Mouse (Mus musculus): ENCODE results near the gene Gm5269. TPM values are rescaled to one million over a fixed set of nuclear protein-coding genes. Genes with fewer than 3 reads are reported as not detected.

Gene Gm5269
- not detected for total RNA-seq (2022)

DNA sequence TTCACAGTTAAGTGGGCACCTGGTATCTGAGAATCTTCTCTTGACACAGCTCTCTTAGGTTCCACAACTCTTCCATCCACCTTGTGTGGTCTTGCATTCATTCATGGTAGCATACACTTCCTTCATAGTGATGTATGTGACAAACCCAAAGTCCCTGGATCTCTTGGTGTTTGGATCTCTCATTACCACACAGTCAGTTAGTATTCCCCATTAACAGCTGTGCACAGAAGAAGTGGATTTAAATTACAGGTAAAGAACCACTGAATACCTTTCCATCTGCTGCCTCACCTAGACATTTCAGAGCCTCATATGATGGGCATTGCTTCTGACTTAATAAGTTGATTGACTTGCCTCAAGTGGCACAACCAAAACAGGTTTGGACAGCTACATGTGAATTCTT lies at the start of gene Gm5269:
Gm5269 (minus strand) TSS at position 101 of the 400 bp plus-strand sequence.
- no peak for DNase-seq (ENCODE audit: low spot score in 2 of 2)

DNA sequence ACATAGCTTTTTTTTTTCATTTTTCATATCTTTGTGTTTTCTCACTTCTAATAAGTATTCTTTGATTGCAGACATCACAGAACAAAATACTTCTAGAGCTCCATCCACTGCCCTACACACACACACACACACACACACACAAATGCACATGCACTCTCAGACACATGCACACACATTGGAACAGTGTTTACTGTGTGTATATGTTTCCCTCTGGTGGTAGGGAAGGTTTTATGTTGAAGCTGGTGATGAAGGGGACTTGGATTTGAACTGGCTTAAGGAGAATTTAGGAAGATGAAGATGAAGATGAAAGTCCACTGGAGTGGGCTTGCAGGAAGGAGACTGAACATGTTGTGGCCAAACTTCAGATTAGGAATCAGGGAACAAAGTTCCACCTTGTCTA lies 41.1 kb upstream of the Gm5269 start:
- no peak for DNase-seq (ENCODE audit: low spot score in 2 of 2)

DNA sequence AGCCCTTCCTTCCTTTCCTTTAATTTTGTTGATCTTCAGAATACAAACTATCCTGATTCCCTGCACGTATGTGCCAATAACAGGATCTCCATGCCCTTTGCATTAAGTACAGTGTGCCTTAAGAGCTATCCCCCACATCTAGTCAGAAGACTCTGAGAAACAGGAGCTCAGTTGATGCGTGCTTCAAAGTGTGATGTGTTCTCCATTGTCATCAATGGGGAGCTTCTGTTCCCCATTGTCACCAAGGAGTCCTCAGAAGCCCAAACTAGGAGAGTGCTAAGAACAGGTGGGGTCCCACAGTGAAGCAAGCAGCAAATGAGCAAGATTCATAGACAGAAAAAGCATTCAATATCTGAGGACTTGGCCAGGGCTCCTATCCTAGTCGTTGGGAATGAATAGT lies 36.8 kb upstream of the Gm5269 start:
- no peak for DNase-seq (ENCODE audit: low spot score in 2 of 2)

DNA sequence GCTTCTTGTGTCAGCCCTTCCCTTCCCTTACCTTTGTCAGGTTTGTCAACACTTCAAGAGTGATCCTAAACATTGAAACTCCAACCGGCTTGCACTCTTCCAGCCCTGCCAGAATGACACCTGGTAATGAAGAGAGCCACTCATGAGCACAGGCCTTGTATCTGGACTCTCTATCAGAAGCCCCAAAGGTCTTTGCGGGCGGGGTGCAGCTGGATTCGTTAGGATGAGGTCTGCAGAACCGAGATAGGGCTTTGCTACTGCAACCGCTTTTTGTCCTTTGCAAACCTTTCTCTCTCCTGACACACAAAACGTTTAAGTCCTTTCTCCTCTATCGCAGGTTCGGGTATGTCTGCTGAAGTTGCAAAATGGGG lies 36.3 kb upstream of the Gm5269 start, which contains the start of gene Slc40a1:
Slc40a1 (minus strand) TSS at position 131 of the 371 bp plus-strand sequence.
- DNase-seq (ENCODE audit: low spot score in 2 of 2), result no peak

DNA sequence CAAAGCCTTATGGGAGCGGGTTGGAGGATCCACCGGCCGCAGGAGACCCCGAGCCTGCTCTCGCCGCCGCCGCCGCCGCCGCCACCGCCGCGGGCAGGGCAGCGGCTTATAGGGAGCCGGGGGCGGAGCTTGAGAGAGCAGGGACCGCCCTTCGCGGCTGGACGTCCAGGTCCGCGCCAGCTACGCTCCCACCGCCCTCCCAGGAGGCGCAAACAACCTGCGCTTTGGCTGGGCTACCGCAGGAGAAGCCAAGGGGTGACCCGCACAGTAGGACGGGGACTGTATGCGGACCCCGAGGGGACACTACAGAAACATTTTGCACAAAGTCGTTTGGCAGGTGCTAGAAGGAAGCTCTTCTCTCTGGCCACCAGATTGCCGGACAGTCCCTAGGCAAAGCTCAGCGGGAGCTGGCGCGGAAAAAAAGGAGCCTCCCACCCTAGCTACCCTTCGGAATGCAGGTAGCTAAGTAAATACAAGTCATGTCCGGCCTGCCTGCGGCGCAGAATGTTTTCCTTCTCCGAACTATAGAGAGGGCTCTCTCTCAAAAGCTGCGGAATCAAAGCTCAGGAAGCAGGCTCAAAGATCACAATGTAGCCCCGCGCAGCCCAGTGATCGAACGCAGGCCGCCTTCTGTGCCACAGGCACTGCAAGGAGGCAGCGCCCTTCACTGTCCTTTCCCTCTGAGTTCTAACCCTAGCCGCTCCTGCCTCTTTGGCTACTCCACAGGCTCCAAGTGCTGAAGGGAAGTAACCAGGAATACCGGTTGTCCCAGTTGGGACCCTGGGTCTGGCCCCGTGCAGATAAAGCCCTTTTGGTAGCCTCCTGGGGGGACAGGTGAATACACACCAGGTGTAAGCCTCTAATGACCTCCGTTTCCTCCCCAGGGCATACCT lies 35.7 kb upstream of the Gm5269 start:
- peak; percentile 29 to 53 for DNase-seq (ENCODE audit: low spot score in 2 of 2)

DNA sequence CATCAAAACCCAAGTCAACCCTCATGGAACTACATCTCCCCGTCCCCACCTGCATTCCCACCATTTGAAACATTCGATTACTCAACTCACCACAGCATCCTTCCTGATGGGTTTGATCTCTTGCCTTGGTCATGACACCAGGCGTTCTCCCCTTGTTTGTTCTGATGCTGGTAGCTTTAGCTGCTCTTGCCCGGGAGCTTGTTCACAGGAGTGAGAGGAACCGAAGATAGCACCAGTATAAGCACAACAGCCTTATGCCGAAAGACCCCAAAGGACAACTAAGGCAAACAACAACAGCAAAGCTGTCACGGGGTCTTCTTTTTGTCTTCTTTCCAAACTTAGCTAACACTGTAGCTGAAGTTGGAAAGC lies 35.0 kb upstream of the Gm5269 start:
- DNase-seq (ENCODE audit: low spot score in 2 of 2), result no peak

DNA sequence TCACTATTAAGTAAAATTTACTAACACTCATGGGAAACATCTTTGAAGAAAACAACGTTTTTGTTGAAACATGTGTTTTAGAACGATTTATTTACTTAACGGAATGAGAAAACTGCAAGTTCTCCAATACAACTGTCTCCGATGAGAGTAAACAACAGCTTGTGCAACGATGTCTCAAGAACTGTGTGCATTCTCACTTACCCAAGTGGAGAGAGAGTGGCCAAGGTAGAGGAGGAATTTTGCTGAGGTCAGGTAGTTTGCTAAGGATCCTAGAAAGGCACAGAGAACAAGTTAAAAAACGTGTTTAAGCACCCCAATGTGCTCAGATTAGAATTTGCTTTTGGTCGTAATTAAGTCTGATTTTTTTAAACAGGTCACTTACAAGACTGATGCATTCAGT lies 34.4 kb upstream of the Gm5269 start:
- DNase-seq (ENCODE audit: low spot score in 2 of 2), result no peak

DNA sequence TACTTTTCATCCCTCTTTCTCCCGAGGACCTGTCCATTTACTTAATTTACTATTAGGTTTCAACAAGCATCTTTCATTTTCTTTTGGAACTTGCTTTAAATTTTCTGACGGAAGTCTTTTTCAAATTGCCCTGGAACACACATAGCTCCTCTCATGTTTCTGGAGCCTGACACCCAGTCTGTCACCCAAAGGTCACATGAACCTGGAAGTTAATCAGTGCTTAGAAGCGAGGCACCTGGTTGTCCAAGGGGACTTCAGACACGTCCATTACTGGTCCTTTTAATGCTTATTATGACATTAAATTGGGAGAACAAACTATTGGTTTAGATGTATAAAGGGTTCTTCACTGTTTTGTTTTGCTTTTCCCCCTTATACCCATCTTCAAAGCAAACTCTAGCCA lies 33.2 kb upstream of the Gm5269 start:
- DNase-seq (ENCODE audit: low spot score in 2 of 2), result no peak

DNA sequence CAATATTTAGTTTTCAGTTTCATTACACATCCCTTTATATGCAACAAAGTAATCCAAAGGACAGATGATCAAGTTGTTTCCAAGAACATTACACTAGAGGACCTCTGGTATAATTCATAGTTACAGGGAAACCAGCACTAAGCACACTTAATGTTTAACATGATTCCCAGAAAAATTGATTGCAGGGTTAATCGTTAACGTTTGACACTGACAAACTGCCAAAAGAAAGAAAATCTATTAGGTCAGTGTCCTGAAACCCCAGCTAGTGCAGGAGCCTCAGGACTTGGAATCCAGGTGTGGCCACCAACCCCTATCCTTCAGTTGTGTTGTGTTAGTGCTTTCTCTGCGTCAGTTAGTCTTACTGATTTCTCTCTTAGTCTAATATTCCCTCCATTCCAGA lies 30.6 kb upstream of the Gm5269 start:
- no peak for DNase-seq (ENCODE audit: low spot score in 2 of 2)

DNA sequence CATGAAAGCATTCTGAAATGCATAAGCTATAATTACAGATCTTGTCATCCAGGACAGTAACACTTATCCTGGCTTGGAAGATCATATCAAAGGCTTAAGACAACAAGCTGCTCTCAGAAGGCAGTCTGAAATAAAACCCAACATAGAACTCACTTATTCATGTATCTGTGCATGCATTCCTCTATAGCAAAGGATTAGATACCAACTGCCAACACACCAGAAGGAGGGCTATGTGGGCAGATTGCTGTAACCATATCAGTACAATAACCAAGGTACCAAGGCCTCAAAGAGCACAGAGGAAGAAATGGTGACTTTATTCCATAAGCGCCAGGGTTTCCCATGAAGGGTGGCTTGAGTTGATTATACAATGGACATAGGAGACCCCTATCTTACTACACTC lies 29.7 kb upstream of the Gm5269 start:
- DNase-seq (ENCODE audit: low spot score in 2 of 2), result no peak

DNA sequence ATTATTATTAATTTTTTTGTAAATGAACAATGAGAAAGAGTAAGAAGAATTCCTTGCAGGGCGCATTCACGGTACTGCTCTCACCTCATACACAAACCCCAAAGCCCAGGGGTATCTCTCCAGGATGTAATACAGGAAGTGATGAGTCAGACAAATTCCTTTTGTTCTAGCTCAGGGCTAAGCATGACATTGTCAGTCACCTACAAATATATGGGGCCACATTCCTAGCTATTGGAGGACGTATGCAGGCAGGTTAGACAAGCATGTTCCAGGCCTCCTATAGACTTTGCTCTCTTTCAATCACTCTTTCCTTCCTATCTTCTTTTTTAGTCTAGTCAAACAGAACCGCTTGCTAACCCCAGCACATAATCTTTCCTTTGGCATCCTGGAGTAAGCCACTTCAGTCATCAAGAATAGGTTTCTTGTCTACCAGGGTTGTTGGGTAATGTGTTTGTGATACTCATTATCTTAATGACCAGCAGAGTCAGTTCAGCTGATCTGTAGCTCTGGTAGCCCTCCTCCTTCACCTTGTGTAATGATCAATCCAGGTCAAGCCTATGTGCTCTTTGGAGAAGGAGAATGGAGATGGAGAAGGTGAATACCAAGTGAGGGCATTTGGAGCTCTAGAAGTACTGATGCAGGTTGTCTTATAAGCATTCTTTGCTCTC lies 27.2 kb upstream of the Gm5269 start:
- no peak for DNase-seq (ENCODE audit: low spot score in 2 of 2)

DNA sequence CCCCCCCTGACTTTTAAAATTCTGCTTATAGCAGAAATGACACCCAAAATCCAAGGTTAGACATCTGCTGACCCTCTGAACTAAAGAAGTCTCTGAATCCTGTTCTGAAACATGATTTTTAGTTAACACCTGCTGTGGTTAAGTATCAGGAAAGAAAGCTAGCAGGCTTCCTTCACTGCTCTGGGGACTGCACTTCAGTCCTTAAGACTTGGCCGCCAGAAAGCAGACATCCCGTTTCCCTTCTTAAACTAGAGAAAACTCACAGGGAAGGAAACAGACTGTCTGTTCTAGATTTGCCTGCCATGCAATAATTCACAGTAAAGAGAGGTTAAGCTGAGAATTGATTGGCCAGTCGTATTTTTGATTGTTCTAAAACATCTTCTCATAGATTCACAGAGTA lies 26.1 kb upstream of the Gm5269 start:
- DNase-seq (ENCODE audit: low spot score in 2 of 2), result no peak

DNA sequence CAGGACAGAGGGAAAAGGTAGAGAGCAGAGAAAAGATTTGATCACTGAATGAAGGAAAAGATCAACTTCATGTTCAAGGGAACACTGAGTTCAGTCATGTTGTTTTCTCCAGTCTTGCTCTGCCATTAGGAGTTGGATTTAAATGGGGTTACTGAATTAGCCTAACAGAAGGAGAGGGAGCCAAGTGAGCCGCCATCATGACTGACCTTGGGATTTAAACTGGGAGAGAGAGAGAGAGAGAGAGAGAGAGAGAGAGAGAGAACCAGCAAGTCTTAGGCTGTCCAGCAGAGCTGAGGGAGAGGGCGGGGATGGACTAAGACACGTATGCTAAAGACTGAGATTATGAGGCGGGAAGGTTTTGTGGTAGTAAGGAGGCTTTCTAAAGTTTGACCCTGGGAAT lies 24.2 kb upstream of the Gm5269 start:
- DNase-seq (ENCODE audit: low spot score in 2 of 2), result no peak

DNA sequence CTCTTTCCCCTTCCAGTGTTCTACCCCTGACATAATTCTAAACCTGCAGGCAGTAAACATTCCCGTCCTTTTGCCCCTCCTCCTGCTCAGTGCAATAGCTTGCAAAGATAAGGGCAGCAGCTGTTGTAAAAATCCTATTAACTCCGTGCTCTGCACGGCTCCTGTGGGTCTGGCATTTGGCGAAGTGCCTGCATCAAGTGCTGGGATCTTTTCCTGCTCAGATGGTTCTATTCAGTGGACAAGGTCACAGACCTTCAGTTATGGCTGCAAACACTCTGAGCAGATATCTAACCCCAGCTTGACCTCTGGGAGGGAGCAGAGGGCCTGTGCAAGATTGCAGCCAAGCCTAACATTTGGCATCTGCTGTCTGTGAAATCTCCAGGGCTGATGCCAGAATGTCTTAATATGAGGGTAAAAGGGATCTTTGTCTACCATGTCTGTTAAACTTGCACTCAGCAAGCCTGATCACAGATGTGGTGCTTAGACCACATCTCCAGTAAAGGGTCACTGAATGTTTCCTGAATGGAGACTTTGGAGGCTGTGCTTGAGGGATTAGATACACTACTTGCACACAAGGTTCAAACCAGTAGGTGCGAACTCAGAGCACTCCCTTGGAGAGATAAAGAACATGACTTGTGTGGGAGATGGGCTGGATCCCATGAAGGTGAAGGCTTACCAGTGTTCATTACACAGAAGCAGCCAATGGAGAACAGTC lies 15.2 kb upstream of the Gm5269 start:
- DNase-seq (ENCODE audit: low spot score in 2 of 2), result no peak

DNA sequence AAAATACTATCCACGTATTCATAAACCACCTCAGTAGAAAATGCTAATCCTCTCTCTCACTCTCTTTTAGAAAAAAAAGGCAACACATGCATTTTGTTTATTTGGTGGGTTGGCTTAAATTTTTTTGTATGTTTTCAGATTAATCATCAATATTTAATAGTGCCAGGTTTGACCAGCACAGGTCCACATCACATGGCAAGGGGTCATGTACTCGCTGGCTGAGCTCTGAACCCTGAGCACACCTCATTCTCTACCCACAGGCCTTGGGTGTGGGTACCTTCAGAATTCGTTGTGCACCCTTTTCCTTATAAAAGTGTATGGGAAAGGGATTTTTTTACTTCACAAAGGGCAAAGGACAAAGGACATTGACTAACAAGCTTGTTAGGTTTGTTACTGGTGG lies 14.1 kb upstream of the Gm5269 start:
- no peak for DNase-seq (ENCODE audit: low spot score in 2 of 2)

DNA sequence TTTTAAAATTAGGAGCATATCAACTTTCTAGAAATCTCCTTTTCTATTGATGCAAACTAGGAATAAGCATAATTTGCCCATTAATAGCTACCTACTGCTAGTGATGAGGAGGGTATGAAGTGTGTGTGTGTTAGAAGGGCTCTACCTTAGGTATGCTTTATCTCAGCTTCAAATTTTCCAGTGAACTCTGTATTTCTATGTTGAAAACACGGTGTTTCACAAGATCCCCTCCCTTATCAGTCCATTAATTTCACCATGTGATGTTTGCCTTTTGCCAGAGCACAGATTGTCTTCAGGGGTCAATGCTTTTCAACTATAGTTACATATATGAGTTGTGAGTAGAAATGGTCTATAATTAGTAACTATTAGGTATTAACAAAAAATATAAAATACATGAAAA lies 8.0 kb upstream of the Gm5269 start:
- no peak for DNase-seq (ENCODE audit: low spot score in 2 of 2)

DNA sequence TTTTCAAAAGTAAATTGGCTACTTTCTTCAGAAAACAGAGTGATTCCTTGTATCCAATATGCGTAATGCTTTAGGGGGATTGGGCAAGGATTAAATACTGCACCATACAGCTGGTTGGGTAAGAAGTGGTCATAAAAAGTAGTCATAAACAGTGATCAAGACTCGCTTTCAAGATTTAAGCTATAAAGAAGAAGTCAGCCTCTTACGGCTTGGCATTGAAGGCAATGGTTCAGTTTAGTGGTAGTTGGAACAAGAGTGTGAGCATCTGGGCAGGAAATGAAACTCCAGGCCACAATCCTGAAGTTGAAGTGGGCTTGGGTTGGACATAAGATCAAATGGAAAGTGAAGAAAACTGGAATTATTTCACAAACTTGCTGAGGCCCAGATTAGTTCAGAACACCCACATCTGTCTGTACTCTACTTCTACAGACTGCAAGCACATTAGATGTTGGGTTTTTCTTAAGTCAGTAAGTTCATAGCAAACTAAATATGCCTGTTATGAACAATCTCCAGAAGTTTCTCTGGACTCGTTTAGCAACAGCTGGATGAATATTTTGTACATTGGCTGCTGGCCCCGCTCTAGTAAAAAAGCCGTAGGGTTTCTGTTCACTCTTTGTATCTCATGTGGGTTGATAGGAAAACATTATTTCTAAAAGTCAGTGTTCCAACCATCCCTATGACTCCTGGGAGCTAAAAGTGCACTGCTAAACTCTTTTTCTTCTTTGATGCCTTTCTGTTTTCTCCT lies 4.3 kb upstream of the Gm5269 start:
- DNase-seq (ENCODE audit: low spot score in 2 of 2), result no peak

DNA sequence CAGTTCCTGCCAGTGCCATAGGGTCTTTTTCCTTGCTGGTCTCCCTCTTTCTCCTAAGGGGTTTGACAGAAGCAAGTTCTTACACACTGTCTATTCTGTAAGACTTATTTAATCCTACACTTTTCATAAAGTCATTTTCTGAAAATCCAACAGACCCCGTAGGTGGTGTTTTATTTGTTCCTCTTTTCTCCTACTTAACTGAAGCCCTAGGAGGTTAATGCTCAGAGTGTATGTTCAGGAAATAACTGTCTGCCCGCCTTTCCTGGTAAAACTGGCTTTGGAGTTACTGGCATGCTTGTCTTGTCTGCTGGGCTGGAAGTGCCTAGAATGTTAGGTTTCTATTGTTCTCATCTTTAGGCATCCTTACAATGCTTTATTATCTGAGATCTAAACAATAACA lies 1.9 kb upstream of the Gm5269 start:
- no peak for DNase-seq (ENCODE audit: low spot score in 2 of 2)

DNA sequence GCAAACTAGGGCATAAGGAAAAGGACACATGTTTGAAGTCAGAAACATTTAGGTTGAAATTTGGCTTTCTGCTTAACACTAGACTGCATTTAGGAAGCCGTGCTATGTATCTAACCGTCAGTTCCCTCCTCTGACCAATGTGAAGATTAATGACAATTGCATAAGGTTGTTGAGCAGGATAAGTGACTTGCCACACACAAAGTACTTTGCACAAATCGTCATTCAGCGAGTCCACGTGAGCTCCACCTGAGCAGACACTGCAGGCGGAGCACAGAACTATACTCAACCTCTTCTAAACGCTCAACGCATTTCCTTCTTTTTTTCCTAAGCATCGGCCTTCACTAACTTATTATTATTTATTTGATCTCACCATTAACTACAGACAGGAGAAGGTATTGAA lies 3.3 kb downstream of the Gm5269 start:
- DNase-seq (ENCODE audit: low spot score in 2 of 2), result no peak

DNA sequence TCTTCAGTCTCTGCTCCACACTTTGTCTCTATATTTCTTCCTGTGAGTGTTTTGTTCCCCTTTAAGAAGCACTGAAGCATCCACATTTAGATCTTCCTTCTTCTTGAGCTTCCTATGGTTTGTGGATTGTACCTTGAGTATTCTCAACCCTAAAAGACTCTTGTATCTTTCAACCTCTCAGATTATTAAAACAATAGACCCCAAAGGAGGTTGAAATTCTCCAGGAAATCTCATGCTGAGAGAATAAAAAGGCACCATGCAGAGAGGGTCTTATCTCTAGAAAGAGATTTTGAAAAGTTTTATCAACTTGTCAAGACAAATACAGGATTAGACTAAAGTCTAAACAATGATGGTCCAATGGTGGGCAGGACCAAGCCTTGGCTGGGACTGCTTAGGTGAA lies 6.7 kb downstream of the Gm5269 start:
- DNase-seq (ENCODE audit: low spot score in 2 of 2), result no peak

DNA sequence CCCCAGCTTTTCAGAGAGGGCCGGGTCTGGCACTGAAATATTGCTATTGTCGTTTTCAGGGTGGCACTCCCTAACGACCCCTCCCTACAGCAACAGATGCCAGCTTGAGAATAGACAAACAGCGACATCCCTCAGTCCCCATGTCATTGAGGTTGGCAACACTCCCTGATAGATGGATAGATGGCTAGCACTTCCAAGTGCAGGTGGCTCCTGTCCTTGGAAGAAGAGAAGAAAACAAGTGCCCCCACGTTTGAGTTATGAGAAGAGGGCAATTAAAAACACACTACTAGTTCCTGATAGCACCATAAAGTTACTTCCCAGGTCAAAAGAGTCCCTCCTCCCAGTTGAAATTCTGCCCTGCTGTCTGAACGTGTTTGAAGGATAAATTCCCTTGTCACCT lies 8.0 kb downstream of the Gm5269 start:
- DNase-seq (ENCODE audit: low spot score in 2 of 2), result no peak
